Mouse (Mus musculus) bone marrow, adult 2 months (tissue): ENCODE measurements at regions not wholly inside any gene's neighbourhood (a gene's known extent, or its start where the extent isn't known, plus 50 kb on each side); places are given as distances from the start of the nearest gene placed in this dataset.

ENCODE experiments used
- CTCF ChIP-seq: fragments of 200-500 bp; IDR thresholded peaks from 2 replicates; pipeline ENCODE4 v1.5.1; 2011; ENCODE audit warnings: low read length, control low read depth; ENCODE audit not compliant: control insufficient read depth, insufficient read depth
- POLR2A ChIP-seq: fragments of 200-500 bp; IDR thresholded peaks from 2 replicates; pipeline ENCODE4 v1.6.1; 2011; ENCODE audit warnings: low read depth, mild to moderate bottlenecking, control low read depth, low read length, borderline replicate concordance; ENCODE audit not compliant: control insufficient read depth

GRCm38 (mm10) chr15:89730320-89730719 lies 111.3 kb downstream of the Syt10 start:
- TF ChIP-seq CTCF (peak; percentile 51; the same call in 1 of the 2 replicates), POLR2A (no peak)
